Mouse (Mus musculus): ENCODE data around the gene Msh6.
"Not testable (repeated sequence)": the region's sequence is repeated elsewhere in the genome, so short reads cannot be mapped to it uniquely, and the experiment has no call there.

DNA sequence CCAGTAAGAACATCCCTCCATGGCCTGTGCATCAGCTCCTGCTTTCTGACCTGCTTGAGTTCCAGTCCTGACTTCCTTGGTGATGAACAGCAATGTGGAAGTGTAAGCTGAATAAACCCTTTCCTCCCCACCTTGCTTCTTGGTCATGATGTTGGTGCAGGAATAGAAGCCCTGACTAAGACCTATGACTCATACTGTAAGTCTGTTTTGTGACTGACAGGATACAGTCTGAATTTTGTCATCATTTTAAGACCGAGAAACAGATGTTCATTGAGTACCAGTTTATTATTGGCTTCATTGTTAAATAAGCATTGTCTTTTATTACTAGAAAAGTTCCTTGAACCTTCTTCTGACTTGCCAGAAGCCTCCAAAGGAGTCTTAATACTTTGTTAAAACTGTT lies 4.8 kb downstream of the Msh6 start:
- TF ChIP-seq CTCF, POLR2A (IDR thresholded peaks at IDR 0.05; ENCODE audit: insufficient read depth, low read depth, low read length): not testable (repeated sequence)
